Mouse (Mus musculus) cortical plate, adult 2 months (tissue): ENCODE data around the gene Zswim8.

Source experiments
- CTCF ChIP-seq: fragments of 200-500 bp; IDR thresholded peaks from 2 replicates; pipeline ENCODE4 v1.5.1; 2011; ENCODE audit warnings: mild to moderate bottlenecking, control low read depth, low read length; ENCODE audit not compliant: insufficient read depth; ENCODE audit errors: extremely low read depth
- POLR2A ChIP-seq: fragments of 200-500 bp; IDR thresholded peaks from 2 replicates; pipeline ENCODE4 v1.6.1; 2011; ENCODE audit warnings: mild to moderate bottlenecking, low read length, control low read depth; ENCODE audit not compliant: insufficient read depth; ENCODE audit errors: extremely low read depth

- no peak for TF ChIP-seq CTCF
- no peak for TF ChIP-seq POLR2A
Observed at GRCm38 (mm10) chr14:20658902-20659301, 48.5 kb upstream of the Zswim8 start.
